Mouse (Mus musculus): ENCODE results near the gene Cry2.
"Not testable (repeated sequence)": the region's sequence is repeated elsewhere in the genome, so short reads cannot be mapped to it uniquely, and the experiment has no call there.

Cry2 gene

DNA sequence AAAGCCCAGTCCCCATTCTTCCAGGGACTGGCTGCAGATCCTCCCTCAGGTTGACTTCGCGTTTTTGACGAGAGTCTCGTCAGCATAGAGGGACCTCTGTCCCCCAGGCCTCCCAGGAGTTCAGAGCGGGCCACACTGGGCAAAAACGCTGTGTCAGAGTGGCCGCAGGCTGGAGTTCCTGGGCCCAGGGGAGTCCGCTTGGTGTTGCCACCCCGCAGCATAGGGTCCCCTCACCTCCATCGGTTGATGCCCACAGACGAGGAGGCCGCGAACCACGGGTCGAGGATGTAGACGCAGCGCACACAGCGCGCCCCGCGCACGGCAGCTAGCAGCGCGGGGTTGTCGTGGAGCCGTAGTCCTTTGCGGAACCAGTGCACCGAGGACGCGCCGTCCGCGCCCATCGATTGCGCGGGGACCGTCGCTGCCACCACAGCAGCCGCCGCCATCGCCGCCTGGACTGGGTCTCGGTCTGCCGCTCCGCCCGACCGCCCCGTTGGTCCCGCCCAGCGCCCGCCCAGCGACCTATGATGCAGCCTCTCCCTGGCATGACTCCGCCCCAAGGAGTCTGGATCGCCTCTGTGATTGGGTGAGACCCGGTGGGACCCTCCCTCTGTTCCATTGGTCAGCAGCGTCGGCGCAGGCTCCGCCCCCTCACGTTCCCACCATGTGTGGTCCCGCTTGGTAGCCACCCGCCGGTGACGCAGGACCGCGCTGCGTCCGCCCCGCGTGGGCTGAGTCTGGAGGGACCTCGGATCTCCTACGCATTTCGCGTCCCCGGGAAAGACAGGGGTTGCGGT, at the start of gene Cry2:
Cry2 (minus strand) TSS at position 466 of the 797 bp plus-strand sequence.
- peak; percentile 96 for DNase-seq (ENCODE audit: low spot score)

DNA sequence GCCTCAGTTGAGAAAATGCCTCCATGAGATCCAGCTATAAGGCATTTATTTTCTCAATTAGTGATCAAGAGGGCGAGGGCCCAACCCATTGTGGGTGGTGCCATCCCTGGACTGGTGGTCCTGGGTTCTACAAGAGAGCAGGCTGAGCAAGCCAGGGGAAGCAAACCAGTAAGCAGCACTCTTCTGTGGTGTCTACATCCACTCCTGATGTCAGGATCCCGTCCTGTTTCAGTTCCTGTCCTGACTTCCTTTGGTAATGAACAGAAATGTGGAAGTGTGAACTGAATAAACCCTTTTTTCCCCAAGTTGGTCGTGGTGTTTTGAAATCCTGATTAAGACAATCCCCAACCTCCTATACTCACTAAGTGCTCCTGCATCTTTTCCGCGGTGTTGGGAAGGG, 49.7 kb upstream of the Cry2 start:
- DNase-seq (ENCODE audit: low spot score), result no peak

DNA sequence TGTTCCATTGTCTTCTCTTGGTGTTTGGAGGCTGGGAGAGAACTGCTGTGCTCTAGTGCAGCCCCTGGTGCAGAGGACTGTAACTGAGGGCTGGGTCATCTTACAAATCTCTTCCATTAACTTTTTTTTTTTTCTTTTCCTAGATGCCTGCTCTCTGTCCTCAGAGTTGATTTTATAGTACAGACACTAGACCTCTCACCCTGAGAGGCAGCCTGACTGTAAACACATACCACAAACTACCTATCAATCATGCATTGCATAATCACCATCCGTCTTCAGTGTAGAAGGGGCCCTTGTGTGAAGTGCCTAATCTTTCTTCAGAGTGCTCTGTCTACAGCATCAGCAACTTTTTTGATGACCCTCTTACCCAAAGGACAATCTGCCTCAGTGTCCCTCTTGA, 48.7 kb upstream of the Cry2 start:
- DNase-seq (ENCODE audit: low spot score), result no peak

DNA sequence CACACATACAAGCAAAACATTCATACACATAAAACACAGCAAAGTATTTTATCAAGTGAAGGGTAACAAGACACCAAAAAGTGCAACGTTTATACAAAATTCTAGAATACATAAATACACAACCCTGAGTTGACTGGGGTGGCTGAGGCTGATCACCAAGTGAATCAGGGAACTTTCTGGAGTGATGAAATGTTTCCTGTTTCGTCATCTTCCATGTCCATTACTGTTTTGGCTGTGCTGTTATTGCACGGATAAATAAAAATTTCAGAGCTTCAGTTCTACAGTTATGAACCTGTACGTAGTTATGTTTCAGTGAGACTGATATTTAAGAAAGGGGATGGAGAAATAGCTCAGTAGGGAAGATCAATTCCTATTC, 44.5 kb upstream of the Cry2 start:
- no peak for DNase-seq (ENCODE audit: low spot score)

DNA sequence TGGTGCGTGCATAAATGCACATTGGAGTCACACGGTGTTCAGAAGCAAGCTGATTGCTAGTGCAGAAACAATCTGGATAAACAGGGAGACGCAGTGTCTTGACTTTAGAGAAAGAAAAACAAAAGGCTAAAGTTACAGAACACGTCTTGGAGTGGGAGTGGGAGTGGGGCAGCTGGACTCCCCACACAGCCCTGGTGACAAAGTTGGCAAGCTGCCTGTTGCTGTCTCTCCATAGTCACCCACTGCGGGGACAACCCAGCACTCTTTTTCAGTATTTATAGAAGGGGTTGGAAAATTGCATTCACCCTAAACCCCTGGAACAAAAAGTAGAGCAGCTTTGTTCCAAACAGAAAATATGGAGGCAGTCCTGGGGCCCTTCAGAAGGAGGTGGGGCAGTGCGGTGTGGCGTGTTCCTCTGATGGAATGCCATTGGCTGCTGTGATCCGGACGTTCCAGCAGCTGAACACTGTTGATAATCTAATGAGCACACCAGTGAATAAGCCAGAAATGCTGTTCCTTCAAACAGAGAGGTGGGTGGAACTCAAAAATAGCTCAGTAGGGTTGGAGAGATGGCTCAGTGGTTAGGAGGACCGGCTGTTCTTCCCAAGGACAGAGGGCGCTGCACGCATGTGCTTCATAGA, 43.9 kb upstream of the Cry2 start:
- no peak for DNase-seq (ENCODE audit: low spot score)

DNA sequence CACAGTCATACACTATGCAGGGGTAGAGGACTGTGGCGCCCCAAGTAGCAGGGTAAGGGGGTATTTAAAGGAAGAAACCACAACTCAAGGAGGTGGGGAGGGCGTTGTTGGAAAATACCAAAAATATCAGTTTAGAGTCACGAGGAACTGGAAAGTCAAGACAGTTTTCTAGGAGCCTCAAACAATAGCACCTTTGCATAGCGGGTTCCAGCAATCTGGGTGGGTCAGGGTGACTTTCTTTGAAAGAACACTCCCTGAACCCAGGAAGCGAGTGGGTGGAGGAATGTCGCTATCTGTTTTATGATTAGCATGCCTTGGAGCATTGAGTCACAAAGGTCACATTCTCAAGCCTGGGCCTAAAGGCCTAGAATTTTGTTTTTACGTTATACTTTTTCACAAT, 42.7 kb upstream of the Cry2 start:
- not testable (repeated sequence) for DNase-seq (ENCODE audit: low spot score)

DNA sequence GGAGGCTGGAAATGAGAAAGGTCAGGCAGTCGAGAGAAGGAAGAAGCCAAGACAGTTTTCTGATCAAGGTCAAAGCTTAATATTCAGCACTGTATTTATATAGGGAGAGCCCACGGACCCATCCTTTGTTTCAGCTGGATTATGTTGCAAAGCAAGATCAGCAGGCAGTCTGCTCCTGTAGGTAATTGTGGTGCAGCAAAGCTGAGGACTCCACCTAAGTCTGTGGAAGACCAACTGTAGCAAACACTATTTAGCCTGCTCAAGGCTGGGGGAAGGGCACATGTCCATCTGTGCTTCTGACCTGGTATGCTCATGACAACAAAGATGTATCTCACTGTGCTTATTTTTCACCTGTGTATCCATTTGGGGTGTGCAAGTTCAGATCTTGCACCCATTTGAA, 41.9 kb upstream of the Cry2 start:
- DNase-seq (ENCODE audit: low spot score), result no peak

DNA sequence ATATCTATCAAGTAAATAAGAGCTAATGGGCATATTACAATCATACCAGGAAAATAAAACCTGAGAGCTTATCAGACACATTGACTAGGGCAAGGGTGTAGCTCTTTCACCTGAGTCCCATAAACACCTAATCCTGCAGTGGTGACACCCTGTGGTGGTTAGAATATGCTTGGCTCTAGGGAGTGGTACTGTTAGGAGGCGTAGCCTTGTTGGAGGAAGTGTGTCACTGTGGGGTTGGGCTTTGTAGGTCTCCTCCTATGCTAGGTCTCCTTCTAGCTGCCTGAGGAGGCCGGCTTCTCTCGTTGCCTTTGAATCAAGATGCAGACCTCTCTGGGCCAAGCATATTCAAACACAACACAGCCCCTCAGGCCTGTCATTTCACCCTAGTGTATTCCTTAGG, 41.1 kb upstream of the Cry2 start:
- DNase-seq (ENCODE audit: low spot score), result no peak

DNA sequence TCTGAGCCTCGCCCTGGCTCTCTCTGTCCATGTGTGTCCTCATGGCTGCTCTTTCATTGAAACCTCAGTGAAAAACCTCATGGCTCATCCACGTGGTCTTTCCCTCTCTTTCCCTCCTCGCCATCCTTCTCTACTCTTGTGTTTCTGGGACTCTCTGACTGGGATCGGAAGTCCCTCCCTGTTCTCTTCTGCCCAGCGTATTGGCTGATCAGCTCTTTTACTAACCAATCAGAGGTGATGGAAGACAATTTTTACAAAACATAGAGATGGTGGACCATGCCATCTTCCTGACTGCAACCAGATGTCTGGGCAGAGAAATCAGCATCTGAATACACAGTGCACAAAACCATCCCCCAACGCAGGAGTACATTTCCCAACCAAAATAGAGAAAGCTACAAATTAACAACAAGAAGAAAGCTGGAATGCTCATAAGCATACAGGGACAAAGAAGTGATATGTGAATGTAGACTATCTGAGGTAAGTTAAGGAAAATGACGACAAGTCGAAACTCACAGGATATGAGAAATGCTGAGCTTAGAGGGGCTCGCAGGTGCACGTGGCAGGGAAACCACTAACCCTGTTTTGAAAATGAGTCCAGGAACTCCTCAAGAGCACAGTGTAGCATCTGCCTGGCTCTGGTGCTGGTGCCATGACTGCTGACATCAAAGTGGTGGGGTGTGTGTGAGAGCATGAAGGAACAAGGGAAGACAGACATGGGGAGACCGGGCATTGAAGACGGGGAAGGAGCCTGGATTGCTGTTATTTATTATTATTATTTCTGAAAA, 38.2 kb upstream of the Cry2 start:
- no peak for DNase-seq (ENCODE audit: low spot score)

DNA sequence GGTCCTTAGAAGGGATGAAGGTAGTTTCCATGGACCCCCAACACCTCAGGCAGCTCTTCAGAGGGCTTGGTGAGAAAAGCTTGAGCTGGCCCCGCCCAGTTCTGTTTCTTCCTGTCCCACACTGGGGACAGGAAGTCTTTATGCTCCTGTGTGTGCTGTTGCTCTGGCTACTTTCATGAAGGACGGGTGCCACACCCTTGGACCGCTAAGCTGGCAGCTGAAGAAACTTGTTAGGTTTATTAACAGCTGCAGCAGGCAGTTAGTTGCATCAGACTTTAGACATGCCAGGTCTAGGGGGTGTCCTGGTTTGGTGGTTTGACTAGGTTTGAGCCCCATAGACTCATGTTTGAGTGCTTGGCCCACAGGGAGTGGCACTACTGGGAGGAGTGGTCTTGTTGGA, 30.8 kb upstream of the Cry2 start:
- DNase-seq (ENCODE audit: low spot score), result no peak

DNA sequence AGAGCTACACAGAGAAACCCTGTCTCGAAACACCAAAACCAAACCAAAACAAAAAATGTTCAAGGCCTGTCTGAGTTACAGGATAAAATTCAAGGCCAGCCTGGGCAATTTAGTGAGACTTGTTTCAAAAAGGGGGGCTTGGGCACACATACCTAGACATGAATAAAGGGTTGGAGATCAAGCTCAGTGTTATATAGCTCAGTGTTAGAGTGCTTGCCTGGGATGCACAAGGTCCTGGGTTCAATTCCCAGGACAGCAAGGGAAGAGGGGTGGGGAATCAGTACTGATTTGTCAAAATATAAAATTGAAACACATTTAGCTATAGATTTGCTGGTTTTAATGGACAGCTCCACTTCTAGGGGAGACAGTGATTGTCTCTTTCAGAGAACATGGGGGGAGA, 27.4 kb upstream of the Cry2 start:
- DNase-seq (ENCODE audit: low spot score), result no peak

DNA sequence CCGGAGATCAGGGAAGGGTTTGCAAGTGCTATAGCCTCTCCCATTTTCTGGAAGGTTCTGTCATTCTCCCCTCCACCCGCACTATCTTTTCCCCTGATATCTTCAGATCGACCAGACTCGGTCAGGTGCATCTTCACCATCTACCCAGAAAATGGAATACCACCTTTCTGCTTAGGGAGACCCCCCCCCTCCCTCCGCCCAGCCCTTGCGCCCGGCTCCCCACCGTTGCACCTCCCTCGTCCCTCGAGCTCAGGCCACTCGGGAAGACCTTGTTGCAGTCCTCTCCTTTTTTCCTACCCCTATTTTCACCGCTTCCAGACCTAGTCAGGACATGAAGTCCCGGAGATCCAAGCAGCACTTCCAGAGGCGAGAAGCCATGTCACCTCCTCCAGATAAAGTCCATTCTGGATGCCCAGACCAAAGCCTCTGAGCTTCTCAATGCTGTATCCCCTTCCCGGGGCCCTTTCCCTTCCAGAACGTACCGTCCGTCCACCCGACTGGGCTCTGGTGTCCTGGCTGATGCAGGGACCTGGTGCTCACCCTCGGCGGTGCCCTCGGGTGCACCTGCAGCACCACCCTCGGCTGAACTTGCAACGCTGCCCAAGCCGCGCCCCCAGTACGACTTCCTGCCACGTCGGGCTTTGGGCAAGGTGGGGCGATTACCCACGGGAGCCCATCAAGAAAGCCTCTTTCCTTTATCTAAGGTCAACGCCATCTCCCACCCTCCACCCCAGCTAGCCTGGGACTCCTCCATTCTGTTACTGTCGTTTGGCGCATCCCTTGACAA, 26.3 kb upstream of the Cry2 start, which contains the start of gene Slc35c1:
Slc35c1 (minus strand) TSS at position 618 of the 787 bp plus-strand sequence.
- peak; percentile 46 for DNase-seq (ENCODE audit: low spot score)

DNA sequence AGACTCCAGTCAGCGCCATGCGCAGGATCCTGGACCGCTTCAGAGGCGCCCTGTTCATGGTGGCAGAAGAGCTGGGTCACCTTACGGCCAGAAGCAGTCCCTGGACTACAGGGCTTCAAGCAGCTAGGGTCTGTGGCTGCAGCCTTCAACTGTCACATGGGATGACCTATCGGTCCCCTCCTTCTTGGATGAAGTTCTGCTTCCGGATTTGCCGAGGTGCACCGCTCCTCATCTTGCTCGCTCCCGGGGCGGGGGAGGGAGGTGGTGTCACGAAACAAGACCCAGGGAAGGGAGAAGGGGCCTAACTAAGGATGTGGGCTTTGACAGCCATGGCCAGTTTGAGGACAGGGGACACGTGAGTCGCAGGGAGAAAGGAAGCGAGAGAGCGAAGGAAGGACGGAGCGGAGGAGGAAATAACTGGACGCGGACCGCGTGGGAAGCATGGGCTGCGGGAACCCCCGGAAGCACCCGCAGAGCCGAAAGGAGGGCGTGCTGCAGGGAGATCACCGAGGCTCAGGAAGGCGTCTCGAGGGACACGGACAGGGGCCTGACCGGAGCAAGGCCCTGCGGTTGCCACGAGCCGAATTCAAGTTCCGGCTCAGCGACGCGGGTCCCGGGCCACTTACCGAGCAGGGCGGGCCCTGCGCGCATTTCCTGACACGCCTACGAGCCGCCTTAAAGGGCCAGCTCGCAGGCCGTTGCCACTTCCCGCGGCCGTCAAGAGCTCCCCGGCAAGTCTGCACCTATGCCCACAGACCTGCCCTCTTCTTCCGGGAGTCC, 25.5 kb upstream of the Cry2 start:
- peak; percentile 72 for DNase-seq (ENCODE audit: low spot score)

DNA sequence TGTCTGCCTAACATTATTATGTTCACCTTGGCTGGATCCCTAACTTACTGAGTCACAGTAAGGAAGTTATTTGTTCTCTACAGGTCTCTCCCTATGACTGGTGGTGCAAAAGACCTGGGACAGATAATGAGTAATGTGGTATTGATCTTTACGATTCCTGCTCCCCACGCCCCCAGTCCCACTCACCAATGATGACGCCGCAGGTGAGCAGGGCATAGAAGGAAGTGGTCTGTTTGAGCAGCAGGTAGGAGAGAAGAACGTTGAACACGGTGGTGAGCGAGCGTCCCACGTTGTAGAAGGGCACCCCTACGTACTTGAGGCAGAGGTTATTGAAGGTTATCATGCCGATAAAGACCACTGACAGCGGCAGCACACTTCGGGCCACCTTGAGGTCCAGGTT, 24.6 kb upstream of the Cry2 start:
- no peak for DNase-seq (ENCODE audit: low spot score)

DNA sequence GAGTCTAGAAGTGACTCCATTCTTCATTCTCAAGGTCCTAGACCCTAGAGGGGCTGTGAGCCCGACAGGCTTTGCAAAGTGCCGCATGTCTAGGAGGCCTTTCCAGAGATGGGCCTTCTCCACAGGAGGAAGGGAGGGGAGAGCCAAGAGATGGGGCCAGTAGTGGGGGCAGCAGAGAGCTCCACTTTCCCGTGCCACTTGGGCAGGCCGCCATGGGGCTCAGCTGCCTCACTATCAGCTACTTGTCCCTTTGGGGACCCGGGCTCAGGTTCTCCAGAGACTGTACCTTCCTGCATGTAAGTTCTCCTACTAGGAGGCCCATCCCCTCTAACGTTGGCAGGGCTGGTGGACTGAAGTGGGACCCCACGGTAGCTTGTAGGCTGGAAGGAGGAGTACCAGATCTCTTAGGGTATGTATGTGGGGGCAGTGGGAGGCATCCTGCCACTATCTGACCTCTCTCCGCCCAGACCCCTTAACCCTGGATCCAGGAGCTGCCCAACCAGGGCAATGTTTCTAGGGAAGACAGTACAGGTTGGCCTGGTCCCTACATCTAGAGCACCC, 23.2 kb upstream of the Cry2 start:
- DNase-seq (ENCODE audit: low spot score), result no peak

DNA sequence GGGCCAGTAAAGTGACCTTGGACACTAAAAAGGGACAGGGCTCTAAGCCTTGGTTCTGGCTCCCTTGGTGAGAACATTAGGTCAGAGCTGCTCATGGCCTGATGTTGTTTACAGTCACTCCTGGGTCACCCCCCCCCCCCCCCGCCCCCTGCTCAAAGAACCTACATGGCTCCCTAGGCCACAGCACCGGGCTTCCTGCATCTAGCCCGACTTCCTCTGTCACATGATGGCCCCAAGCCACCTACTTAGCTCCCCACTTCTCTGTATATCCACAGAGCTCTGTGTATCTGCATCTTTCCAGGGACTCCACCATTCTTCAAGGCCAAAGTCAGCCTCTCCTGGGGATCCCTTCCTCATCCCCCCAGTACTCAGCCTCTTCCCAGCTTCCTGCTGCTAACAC, 21.9 kb upstream of the Cry2 start:
- no peak for DNase-seq (ENCODE audit: low spot score)

DNA sequence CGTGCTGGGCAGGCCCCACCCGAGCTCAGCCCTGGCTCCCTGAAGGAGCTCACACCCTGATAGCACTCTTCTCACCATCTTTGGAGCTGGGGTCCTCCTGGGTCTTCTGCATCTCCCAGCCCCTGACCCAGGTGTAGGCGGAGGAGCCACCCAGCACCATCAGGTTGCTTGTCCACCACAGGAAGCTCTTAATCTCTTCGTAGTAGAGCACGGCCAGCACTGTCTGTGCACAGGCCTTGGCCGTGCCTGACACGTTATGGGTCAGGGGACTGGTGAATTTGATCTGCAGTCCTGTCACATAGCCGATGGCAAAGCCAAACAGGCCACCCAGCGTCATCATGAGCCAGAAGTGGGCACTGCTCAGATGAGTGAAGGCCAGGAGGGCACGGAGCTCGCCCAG, 20.3 kb upstream of the Cry2 start:
- no peak for DNase-seq (ENCODE audit: low spot score)

DNA sequence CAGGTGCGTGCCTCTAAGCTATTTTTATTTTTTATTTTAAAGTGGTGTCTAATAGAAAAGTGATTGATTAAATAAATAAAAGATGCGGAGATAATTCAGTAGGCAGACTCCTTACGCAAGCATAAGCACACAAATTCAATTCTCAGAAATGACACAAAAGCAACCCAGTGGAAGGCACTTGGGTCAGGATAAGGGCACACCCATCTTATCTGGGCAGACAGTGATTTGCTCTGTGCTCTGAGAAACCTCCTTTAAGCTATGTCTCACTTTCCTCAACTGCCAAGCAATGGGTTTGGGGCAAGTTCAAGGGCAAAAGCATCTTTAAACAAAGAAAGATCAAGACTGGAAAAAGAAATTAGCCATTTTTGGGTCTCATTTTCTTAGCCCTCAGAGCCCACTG, 17.3 kb upstream of the Cry2 start:
- DNase-seq (ENCODE audit: low spot score), result no peak

DNA sequence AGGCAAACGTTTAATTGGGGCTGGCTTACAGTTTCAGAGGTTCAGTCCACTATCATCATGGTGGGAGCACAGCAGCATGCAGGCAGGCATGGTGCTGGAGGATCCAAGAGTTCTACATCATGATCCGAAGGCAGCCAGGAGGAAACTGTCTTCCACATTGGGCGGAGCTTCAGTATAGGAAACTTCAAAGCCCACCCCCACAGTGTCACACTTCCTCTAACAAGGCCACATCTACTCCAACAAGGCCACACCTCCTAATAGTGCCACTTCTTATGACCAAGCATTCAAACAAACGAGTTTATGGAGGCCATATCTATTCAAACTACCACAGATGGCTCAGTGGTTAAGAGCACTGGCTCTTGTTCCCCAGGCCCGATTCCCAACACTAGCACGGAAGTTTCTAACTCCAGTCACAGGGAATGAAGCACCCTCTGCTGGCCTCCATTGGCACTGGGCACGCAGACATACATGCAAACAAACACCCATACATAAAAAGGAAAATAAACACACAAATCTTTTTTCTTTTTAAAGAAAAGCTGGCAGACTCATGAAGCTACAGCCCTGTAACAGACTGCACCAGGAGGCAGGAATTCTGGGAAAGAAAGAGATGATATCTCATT, 13.4 kb upstream of the Cry2 start:
- DNase-seq (ENCODE audit: low spot score), result no peak

DNA sequence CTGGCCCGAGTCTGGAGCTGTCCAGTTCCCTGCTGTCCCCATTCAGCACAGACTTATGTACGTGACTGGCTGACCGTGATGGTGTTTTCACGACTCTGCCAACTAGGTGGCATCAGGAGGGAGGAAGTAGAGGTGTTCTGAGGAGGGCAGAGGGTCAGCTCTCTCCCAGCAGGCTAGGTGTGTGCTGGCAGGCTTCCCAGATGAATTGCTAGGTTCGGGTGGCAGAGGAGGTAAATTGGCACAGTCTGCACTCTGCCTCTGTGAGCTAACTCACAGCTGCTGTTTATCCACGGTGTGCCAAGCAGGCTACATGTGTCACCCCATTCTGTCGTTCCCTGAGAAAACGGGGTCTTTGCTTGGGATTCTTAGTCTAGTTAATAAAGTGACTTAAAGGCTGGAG, 12.8 kb upstream of the Cry2 start:
- no peak for DNase-seq (ENCODE audit: low spot score)

DNA sequence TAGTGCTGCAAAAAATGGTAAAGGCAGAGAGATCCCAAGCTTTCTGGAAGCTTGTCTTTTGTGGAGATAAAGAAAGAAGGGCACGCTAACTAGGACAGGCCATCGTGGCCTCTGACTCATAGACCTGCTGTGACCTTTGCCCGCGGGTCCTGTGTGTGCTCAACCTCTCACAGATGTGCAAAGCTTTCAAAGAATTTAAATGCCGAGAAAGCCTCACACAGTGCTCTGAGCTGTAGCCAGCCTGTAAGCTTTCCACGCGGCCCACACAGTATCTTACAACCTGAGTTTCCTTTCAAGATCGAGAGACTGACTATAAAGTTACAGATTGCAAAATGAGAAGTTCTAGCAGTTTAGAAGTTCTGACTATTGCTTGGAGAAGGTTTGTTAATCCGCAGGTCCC, 12.0 kb upstream of the Cry2 start:
- no peak for DNase-seq (ENCODE audit: low spot score)
